Mouse (Mus musculus): ENCODE measurements around the gene Auts2. TPM values are rescaled to one million over a fixed set of nuclear protein-coding genes. Genes with fewer than 3 reads are reported as not detected.

The Auts2 gene
- total RNA-seq, 2 experiments from 2014 or later = 19.4 to 30.5 TPM

- intact Hi-C loops (cut with DNase I; ENCODE audit: low total_unique reads) = no loop called here
- peak; percentile 85 for DNase-seq
These were observed 468.3 kb downstream of the Auts2 start for GRCm38 (mm10) chr5:132074724-132075374.

GRCm38 (mm10) chr5:132074360-132074723, 468.8 kb downstream of the Auts2 start:
- DNase-seq = peak; percentile 40
- intact Hi-C loops (cut with DNase I; ENCODE audit: low total_unique reads) = no loop called here

- DNase-seq = no peak
These were observed 469.3 kb downstream of the Auts2 start for GRCm38 (mm10) chr5:132073677-132074359.

GRCm38 (mm10) chr5:132072356-132072755, 470.8 kb downstream of the Auts2 start:
- intact Hi-C loops (cut with DNase I; ENCODE audit: low total_unique reads) = no loop called here
- no peak for DNase-seq

More at GRCm38 (mm10) chr5:132073677-132074359, 469.3 kb downstream of the Auts2 start:
- intact Hi-C loops (cut with DNase I; ENCODE audit: low total_unique reads) = no loop called here

- intact Hi-C loops (cut with DNase I; ENCODE audit: low total_unique reads) = no loop called here
- no peak for DNase-seq
These were observed 475.1 kb downstream of the Auts2 start for GRCm38 (mm10) chr5:132067750-132068739.

- intact Hi-C loops (cut with DNase I; ENCODE audit: low total_unique reads) = no loop called here
- no peak for DNase-seq
These were observed 483.0 kb downstream of the Auts2 start for GRCm38 (mm10) chr5:132060116-132060515.

- DNase-seq = no peak
- intact Hi-C loops (cut with DNase I; ENCODE audit: low total_unique reads) = no loop called here
These were observed 490.5 kb downstream of the Auts2 start for GRCm38 (mm10) chr5:132052637-132053036.

- intact Hi-C loops (cut with DNase I; ENCODE audit: low total_unique reads) = no loop called here
- no peak for DNase-seq
These were observed 503.6 kb downstream of the Auts2 start for GRCm38 (mm10) chr5:132039584-132039983.

- intact Hi-C loops (cut with DNase I; ENCODE audit: low total_unique reads) = no loop called here
These were observed 509.4 kb downstream of the Auts2 start for GRCm38 (mm10) chr5:132033491-132034350.

GRCm38 (mm10) chr5:132030941-132031531, 512.1 kb downstream of the Auts2 start:
- DNase-seq = no peak
- intact Hi-C loops (cut with DNase I; ENCODE audit: low total_unique reads) = no loop called here

More at GRCm38 (mm10) chr5:132033491-132034350, 509.4 kb downstream of the Auts2 start:
- DNase-seq = no peak

GRCm38 (mm10) chr5:132029638-132030037, 513.5 kb downstream of the Auts2 start:
- intact Hi-C loops (cut with DNase I; ENCODE audit: low total_unique reads) = no loop called here
- no peak for DNase-seq

GRCm38 (mm10) chr5:132029038-132029437, 514.1 kb downstream of the Auts2 start:
- no peak for DNase-seq
- intact Hi-C loops (cut with DNase I; ENCODE audit: low total_unique reads) = no loop called here

GRCm38 (mm10) chr5:132027859-132028498, 515.2 kb downstream of the Auts2 start:
- no peak for DNase-seq
- intact Hi-C loops (cut with DNase I; ENCODE audit: low total_unique reads) = no loop called here

GRCm38 (mm10) chr5:132013296-132013695, 529.8 kb downstream of the Auts2 start:
- intact Hi-C loops (cut with DNase I; ENCODE audit: low total_unique reads) = no loop called here
- DNase-seq = no peak

GRCm38 (mm10) chr5:132011795-132012194, 531.3 kb downstream of the Auts2 start:
- no peak for DNase-seq
- intact Hi-C loops (cut with DNase I; ENCODE audit: low total_unique reads) = no loop called here

GRCm38 (mm10) chr5:132008703-132009222, 534.4 kb downstream of the Auts2 start:
- intact Hi-C loops (cut with DNase I; ENCODE audit: low total_unique reads) = no loop called here

GRCm38 (mm10) chr5:132007907-132008306, 535.2 kb downstream of the Auts2 start:
- intact Hi-C loops (cut with DNase I; ENCODE audit: low total_unique reads) = no loop called here
- DNase-seq = no peak

More at GRCm38 (mm10) chr5:132008703-132009222, 534.4 kb downstream of the Auts2 start:
- DNase-seq = no peak

- intact Hi-C loops (cut with DNase I; ENCODE audit: low total_unique reads) = no loop called here
- no peak for DNase-seq
These were observed 550.4 kb downstream of the Auts2 start for GRCm38 (mm10) chr5:131992681-131993211.
